Mouse (Mus musculus): ENCODE measurements at regions not wholly inside any gene's neighbourhood (a gene's known extent, or its start where the extent isn't known, plus 50 kb on each side); places are given as distances from the start of the nearest gene placed in this dataset.

DNA sequence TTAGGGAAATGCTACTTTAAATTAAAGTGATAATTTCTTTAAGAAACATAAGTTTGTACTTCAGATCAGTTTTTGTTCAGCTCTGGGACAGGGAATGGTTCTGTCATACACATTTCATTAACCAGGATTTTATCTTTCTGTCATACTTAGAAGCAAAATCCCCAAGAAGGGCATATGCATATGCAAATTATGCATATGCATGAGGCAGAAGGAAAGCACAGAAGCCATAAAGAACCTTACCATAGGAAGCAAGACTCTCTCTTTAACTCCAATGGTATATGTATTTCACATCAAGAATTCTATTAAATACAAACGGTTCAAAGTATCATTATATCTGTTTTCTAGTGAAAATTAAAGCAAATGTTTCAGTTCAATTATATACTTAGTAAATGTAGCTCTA is 381.5 kb downstream of the Kcnj3 start:
- no peak for DNase-seq

DNA sequence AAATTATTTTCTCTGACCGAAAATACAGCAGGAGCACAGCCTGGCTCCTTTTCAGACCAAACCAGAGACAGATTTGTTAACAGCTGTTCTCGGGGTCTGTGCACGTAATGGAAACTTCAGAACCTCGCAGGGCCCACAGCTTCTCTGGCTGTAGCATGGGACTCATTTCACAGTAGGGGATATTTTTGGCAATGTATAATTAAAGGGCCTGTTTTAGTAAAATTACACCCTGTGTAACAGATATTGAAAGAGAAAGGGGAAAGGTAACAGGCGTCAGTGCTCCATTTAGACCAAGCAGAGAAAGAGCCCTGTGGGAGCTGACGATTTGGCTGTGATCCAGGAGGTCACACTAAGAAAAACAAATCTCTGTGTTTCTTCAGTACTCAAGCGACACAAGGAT is 382.4 kb downstream of the Kcnj3 start:
- peak; percentile 77 to 78 for DNase-seq

DNA sequence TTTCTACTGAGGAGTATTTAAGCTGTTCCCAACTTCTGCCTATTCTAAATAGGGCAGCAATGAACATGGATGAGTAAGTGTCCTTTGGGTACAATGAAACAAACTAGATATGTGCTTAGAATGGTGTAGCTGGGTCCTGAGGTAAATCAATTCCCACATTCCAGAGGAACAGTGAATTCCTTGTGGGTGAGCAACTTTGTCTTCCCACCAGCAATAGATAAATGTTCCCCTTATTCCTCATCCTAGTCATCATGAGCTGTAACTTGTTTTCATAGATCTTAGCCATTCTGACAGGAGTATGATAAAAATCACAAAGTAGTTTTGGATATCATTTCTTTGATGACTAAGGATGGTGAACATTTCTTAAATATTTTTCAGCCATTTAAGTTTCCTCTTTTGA is 387.0 kb downstream of the Kcnj3 start:
- DNase-seq: no peak

DNA sequence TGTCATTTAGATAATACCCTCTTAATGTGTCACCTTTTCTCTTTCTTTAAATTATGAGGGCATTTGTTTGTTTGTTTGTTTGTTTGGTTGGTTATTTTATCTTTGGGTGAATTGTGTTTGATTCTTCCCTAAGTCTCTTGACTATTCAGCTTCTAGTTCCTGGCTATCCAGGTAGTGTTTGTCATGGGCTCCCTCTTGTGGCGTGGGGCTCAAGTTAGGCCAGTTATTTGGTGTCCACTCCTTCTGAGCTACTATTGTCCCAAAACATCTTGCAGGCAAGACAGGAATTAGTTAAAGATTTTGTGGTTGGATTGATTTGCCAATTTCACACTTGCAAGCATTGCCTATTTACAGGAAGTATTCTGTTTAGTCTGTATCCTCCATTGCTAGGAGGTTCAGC is 405.8 kb downstream of the Kcnj3 start:
- DNase-seq: peak; percentile 81 to 84

DNA sequence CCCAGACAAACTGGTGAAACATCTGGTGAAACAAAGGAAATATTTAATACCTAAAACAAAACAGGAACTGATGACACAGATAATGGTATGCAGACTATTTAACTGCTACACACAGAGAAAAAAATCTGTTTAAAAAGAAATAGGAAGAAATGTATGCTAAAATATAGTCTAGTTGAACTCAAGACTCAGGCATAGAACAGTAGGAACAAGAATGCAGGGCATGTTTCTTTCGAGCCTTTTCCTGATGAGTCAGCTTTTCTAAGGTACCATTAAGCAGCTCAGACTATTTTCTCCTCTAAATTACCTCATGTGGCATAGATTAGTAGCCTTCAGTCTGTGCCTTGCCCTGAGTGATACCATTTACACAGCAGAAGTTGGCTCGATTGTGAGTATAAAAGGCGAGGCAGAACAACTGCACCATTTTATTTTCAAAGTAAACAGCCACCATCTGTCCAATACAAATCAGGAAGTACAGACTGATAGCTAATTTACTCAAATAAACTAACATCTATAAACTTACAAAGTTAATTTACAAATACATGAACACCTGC is 411.1 kb downstream of the Kcnj3 start:
- no peak for DNase-seq

DNA sequence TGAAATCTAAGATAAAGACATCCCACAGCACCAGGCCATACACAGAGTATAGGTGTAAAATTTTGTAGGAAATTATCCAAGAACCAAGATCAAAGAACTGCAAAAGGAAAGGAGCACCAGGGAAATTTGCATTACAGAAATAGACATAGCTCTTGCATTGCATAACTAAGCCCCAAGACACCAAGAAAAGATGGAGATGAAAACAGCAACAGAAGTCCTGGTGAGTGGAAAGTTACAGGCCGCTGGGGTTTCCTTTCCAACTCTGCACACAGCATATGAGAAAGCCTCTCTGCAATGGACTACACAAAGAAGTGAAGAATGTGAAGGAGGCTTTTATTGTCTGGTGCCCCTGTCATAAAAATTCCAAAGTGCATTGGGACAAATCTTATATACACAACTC is 426.7 kb downstream of the Kcnj3 start:
- DNase-seq: no peak

DNA sequence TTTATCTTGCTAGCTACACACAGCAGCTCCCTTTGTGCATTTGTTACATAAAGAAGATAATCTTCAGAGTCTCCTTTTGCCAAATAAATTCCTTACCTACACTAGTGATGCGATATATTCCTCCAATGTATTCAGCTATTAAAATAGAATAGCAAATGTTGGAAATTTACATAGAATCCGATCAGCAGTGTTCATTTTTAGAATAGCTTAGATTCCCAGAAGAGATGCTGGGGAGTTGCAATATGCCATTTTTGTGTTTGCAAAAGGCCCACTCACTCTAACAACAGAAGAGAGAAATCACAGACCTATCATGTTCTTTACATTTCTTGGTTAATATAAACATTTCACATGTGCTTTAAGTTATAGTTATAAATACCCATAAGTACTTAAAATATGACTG is 454.2 kb downstream of the Kcnj3 start:
- no peak for DNase-seq

DNA sequence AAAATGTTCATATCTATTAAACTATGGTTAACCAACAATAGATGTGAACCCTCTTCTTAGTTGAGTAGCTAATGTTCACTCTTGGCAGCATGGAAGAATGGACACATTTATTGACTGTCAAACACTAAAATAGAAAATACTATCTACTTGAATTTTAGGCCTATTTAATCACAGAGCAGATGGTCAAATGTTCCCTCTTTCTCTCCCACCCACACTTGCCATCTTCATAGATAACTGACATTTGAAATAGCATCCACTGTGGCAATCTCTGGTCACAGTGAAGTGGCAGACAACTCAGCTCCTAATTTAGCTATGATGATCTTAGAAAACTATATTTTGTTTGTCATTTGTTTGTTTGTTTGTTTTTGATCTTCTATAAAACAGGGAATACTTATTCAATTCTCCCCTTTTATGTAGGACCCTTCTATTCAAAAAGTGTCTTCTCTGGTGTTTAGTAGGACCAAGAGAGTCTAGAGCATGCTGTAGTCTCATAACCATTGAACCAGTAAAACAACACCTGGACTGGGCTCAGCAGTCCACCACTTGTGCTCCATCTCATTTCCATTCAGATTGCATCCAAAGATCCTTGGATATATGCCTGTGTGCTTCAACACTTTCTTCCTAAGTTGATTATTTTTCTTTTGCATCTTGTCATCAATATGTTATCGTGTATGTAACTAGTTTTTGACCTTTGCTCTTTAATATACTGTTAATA is 457.2 kb downstream of the Kcnj3 start:
- DNase-seq: peak; percentile 37 to 62

DNA sequence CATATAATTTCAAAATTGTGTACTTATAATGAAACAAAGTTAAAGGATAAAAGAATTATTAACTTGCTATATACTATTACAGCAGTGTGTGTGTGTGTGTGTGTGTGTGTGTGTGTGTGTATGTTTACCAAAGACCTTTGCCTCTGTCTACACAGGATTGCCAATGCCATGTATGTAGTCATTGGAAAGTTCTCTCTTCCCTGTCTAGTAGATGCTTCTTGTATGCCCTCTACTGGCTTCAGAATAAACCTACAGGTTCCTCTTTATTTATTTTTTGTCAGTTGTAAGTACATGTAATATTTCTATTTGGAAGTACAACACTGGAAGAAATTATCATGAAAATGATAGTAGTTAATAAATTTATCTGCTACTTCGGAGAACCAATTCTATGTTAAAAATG is 484.5 kb downstream of the Kcnj3 start:
- DNase-seq: peak; percentile 24 to 48

Measured in cerebellum, postnatal 14 days (tissue).